Mouse (Mus musculus): ENCODE results near the gene Sfxn5.
A peak's percentile ranks its signal among the peaks of the same experiment; 100 is the strongest.

The Sfxn5 gene

DNA sequence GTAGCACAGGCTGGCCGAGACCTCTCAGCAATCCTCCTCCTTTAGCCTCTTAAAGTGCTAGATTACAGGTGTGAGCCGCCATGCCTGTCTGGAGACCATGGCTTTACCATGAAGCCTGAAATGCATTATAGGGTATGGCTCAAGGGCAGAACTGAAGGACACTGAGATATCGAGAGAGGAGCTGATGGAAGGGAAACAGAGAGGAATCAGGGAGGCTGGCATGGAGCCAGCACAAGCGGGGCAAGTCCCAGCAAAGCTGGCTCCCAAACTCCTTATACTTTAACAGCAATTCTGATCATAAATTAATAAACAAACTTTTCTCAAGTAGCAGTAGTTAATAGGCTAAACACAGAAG is 30.7 kb upstream of the Sfxn5 start:
- DNase-seq = no peak

- no peak for DNase-seq
These were observed 30.1 kb upstream of the Sfxn5 start for GRCm38 (mm10) chr6:85363231-85363905.

- DNase-seq = no peak
These were observed 29.4 kb upstream of the Sfxn5 start for GRCm38 (mm10) chr6:85362610-85363009.

DNA sequence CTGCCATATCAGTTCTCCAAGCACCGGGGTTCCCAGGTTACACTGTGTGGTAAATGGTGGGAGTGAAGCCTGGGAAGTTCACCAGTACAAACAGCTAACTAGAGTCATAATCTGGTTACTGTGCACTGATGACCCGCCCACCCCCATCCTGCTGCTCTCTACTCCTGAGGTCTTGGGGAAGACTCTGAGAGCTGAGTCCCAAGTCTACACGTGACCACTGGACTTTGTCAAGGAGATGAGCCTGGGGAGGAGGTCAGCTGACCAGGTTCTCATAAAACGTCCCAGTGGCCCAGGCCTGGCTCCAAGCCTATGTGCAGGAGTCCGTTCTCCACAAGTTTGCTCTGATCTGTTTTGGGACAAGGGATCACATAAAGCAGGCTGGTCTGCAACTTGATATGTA is 27.1 kb upstream of the Sfxn5 start:
- no peak for DNase-seq

DNA sequence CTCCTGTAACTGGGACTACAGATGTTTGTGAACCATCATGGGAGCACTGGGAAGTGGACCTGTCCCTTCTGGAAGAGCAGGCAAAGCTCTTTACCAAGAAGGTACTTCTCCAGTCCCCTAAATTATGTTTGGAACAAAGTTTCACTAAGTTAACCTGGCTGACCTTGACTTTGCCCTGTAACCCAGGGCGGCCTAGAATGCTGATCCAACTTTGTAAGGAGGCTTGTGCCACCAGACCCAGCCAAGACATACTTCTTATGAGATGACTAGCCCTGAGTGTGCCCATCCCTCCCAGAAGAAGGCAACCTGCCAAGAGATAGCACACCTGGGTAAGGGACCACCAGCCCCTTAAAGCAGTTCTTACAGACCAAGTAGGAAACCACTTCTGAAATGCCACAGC is 25.7 kb upstream of the Sfxn5 start:
- no peak for DNase-seq

DNA sequence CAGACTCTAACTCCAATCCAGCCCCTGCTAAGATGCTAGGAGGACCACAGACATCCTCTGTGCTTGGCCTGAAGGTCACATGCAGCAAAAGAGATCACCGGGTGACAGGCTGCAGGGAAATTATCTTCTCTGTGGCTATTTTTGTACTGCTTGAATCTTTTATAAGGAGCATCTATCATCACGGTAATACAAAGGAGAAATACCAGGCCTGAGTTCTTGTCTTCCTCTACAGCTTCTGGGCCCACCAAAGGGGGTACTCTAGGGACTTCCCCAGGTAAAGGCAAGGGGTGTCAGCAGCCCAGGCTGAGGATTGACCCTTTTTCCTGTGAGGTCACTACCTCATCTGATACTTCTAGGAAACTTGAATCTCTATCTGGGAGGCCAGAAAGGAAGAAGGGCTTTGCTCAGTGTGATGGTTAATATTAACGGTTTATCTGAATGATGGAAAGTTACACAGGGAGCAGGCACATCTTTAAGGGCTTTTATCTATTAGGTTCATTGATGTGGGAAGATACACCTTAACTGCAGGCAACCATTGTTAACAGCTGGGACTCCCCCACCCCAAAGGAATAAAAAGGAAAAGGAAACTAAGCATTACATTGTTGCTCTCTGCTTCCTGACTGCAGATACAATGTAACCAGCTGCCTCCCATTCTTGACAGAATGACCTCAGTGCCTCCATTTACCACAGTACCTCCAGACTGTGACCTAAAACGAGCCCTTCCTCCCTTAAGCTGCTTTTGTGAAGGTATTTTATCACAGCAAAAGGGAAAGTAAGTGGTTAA is 23.7 kb upstream of the Sfxn5 start:
- no peak for DNase-seq

DNA sequence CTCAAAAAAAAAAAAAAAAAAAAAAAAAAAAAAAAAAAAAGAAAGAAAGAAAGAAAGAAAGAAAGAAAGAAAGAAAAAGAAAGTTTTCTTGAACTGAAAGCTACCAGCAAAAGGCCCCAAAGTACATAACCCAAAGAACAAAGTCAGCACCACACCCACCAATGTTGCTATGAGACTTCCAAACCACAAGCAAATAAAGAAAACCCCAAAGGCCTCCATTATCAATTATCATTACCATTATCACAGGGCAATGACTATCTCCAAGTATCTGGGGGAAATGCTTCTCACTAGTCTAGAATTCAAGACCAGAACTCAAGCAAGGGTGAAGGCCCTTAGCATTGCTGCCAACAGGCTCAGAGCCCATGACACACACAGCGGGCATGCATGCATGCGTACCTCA is 22.5 kb upstream of the Sfxn5 start:
- no peak for DNase-seq

- DNase-seq = no peak
These were observed 21.5 kb upstream of the Sfxn5 start for GRCm38 (mm10) chr6:85354709-85355108.

DNA sequence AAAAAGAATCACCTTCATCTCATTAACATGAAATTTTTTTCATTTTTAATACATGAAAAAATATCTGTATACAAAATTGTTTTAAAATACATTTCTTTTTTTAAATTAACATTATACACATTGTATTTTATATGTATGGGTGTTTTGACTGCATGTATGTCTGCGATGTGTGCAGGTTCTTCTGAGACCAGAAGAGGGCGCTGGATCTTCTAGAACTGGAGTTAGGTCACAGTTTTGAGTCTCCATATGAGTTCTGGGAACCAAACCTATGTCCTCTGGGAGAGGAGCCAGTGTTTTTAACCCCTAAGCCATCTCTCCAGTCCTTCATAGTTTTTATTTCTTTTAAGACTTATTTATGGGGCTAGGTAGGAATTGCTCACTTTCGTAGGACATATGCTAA is 20.5 kb upstream of the Sfxn5 start:
- DNase-seq = no peak

DNA sequence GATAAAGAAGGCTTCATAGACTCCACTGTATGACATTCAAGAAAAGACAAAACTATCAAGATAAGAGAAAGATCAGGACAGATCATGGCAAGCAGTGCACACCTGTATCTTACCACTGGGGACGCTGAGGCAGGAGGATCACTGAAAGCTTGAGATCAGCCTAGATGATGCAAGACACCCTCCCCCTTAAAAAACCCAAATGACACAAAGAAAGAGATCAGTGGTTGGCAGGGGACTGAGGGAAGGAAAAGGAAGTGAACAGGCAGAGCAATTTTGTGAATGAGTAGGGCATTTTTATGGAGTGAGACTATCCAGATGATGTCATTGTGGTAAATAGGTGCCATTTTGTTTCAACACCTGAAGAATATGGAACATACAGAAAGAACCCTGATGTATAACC is 16.9 kb upstream of the Sfxn5 start:
- DNase-seq = no peak

DNA sequence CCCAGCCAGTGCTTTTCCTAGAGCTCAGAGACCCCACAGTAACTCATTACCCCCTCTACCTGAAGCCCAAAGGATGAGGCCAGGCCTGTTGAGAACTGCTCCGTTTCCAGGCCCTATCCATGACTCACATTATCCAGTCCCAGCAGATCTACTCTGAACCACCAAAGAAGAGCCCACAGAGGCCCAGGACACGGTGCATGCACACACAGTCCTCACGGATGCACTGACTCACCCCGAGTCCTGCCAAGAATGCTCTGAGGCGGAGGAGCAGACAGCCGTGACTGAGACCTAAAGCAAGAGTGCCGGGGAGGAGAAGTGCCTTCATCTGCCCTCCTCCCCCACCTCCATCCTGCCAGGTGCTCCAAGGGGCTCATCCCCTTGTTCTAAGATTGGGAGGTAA is 16.0 kb upstream of the Sfxn5 start:
- DNase-seq = peak; percentile 59

GRCm38 (mm10) chr6:85348133-85348532 is 14.9 kb upstream of the Sfxn5 start:
- no peak for DNase-seq

DNA sequence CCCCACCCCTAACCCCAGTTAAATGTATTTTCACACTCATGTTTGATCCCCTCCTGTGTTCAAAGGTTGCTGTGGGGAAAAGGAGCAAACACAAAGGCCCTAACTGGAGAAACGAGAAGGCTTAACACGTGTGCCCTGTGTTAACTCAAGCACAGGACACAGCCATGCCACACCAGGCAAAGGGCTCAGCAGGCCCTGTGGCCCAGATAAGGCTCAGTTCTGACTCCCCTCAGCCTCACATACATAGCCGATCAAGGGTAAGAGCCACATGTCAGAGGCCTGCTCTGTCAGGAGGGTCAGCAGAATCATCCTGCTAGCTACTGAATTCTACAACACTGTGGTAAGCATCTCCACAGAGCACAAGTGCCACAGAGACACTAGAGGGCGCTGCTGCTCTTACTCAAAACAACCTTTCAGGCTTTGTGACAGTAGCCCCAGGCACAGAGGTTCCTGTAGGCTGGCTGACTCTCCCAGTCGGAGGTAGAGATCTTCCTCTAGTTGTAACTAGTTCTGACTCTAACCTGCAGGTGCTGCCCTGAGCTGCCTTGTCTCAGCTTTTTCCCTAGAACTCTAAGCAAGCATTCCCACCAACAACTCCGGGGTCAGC is 12.9 kb upstream of the Sfxn5 start:
- DNase-seq = peak; percentile 86

DNA sequence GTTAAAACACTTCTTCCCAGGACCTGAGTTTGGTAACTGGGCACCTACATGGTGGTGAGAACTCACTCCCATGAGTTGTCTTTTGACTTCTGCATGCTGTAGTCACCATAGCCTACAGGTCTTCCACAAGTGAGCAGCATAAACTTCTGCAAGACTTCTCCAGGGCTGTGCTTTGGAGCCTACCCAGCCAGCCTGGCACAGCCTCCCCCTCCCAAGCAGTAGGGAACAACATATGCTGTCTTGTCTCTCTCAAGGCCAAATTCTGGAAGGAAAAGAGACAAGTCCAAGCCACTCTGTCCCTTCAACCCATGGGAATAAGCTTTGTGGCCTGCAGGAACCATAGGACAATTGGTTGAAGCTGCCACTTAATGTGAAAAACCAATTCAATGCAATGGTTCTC is 11.7 kb upstream of the Sfxn5 start:
- DNase-seq = no peak

DNA sequence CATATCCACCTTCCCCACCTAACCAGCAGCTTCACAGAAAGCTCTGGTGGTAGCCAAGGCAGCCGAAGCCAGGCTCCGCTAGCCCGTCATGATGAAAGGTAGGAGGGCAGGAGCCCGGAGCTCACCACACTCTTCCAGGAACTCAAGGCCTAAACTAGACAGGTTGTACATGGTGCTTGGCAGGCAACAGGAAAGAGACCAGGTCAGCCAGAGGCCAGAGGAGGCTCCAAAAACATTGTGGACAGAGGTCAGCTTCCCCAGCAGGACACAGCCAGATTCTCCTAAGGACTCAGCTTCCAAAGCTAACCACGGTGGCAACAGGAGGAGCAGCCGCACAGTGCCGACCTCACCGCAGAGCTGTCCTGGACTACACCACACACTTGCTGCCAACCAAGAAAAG is 9.8 kb upstream of the Sfxn5 start:
- no peak for DNase-seq

- no peak for DNase-seq
These were observed 8.7 kb upstream of the Sfxn5 start for GRCm38 (mm10) chr6:85341814-85342501.

GRCm38 (mm10) chr6:85340184-85340583 is 7.0 kb upstream of the Sfxn5 start:
- no peak for DNase-seq

DNA sequence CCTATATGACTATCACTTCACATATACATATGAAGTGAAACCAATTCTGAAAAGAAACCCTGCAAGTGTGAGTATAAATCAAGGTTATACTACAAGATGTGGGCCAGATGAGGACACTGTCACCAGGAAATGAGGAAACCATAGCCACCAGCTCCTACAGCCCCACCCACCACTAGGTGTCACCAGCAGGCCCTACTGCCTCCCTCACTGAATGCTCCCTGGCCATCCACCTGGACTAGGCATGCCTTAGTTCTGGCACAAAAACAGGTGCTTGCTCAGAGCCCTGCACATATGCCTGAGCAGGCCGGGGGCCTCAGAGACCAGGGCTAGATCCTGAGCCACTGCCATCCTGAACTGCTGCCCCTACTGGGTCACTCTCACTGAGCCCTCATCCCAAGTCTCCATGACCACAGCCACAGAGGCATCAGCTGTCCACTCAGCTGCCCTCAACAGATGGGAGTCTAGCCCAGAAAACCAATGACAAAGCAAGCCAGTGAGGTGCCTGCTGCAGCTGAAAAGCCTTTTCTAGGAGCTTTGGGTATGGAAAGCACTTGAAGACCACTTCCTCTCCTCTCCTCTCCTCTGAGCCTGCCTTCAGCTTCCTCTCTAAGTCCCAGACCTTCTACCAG is 6.2 kb upstream of the Sfxn5 start:
- peak; percentile 55 for DNase-seq

DNA sequence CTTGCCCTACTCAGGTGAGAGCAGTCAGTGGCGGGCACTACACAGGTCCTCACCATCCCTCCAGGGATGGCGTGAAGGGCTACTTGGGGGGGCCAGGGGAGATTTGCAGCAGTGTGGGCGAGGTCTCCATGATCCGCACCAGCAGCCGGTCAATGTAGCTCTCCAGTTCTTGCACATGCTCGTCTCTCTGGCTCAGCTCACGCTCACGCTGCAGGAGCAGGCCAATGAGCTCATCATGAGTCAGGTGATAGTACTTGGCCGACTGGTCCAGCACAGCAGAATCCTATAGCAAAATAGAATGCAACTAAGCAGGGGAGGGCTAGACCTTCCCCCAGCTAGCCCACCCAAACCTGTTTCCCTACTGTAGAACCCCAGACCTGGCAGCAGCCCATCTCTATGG is 3.7 kb upstream of the Sfxn5 start:
- DNase-seq = peak; percentile 69

- DNase-seq = no peak
These were observed 2.1 kb upstream of the Sfxn5 start for GRCm38 (mm10) chr6:85335352-85335751.

DNA sequence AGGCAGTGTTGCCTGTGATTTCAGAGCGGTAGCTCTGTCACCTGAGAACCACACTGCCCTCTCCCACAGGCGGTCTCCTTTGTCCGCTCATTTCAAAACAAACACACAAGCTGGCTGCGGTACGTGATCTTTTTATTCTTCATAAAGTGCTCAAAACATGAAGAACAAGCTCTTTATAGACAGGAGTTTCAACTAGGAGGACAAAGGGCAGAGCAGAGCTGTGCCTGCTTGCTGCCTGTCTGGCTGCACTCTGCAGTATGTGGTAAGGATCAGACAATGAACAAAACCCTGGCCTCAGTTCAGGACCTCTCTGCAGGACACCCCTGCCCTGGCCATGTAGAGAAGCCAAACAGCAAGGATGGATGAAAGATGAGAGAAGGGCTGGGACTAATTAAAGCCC is 1.6 kb upstream of the Sfxn5 start:
- no peak for DNase-seq

DNA sequence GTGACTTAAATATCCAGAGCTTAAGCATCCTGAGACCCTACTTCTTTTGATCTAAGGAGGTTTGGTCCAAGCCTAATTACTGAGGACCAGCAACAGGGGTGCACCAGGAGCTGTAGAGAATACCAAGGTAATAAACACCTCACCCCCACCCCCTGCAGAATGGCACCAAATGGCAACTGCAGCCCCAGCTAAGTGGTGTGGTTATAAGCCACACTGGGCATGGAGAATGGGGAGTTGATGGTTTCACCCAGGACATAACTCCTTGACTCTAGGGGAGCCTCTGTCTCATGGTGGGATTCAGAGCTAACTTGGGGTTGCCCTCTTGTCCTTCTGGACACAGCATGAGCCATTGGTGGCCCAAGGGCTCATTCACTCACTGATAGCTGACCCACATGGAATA is 1.0 kb upstream of the Sfxn5 start:
- DNase-seq = no peak

DNA sequence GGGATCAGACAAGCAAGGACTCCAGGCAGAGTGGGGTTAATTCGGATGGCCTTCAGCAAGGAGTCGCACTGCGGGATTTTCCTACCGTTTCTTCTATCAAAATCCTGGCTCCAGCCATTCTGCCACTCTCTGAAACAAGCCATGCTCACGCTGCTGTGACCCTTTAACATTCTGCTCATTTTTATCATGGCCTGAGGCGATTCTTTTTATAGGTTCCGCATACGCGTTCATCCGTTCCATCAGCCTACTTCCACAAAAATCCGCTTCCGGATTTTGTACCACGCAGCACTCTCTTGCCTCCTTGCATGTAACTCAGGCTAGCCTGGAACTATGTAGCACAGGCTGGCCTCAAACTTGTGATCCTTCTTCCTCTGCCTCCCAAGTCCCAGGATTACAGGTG is 510 bp upstream of the Sfxn5 start:
- peak; percentile 48 for DNase-seq
